Mouse (Mus musculus): ENCODE measurements at regions not wholly inside any gene's neighbourhood (a gene's known extent, or its start where the extent isn't known, plus 50 kb on each side); places are given as distances from the start of the nearest gene placed in this dataset.

DNA sequence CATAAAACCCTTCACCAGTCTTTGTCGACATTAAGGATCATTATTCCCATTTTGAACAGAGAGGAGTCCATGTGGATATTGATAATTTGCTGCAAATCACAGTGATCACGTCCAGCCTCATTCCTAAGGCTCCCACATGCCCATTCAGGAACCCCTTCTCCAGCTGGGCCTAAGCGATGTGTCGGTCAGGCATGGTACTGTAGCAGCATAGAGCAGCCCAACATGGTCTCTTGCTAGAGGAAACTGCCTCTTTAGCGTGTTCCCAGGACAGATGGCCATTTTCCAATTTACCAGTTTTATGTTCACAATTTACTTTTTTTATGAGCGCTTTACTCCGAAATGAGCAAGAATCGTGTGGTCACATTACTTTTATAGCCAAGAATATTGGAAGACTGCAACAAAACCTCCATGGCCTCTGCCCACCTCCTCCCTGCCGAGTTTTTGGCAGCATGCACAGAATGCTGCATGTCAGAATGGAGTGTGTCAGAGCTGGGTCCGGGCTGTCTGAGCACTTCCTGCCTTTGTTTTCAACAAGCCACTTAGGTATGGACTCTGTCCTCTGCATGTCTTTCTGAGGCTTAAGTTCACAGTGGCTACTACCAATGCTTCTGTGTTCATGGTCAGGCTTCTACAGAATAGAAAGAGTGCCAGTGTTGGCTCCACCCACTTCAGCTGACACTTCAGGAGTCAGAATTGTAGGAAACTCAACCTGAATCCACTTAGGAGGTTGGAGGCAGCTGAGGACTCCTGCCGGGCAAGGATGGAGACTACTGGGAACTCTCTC, 419.6 kb upstream of the Gm10131 start:
- ATAC-seq (ENCODE audit: low FRiP score, low TSS enrichment): 0 out of 2 replicates have a peak, but pooled peaks have one; percentile 32
- no peak overlapping the region for H3K9ac ChIP-seq (ENCODE audit: low read depth, low read length)
- H3K4me2 ChIP-seq (replicated peaks; ENCODE audit: low read depth, low read length): no peak overlapping the region
- 73% methylated on average over 11 of the region's 11 CpGs for WGBS
- no peaks in the 10 kb centered on the region for H3K9me3 ChIP-seq (ENCODE audit: control insufficient read depth, low read length)
- H3K27ac ChIP-seq (ENCODE audit: low read depth, low read length): no peak overlapping the region
- no peaks in the 10 kb centered on the region for H3K4me1 ChIP-seq (ENCODE audit: control insufficient read depth, insufficient read depth, low read length)
- H3K4me3 ChIP-seq (ENCODE audit: low read length): no peak overlapping the region
- no peaks in the 10 kb centered on the region for H3K27me3 ChIP-seq (ENCODE audit: control insufficient read depth, insufficient read depth, low read length)
- no peaks in the 10 kb centered on the region for H3K36me3 ChIP-seq (ENCODE audit: control insufficient read depth, insufficient read depth, low read length)

- H3K4me1 ChIP-seq (ENCODE audit: control insufficient read depth, insufficient read depth, low read length): no peaks in the 10 kb centered on the region
- H3K9me3 ChIP-seq (ENCODE audit: control insufficient read depth, low read length): no peaks in the 10 kb centered on the region
- ATAC-seq (ENCODE audit: low FRiP score, low TSS enrichment): no peak
- H3K27ac ChIP-seq (ENCODE audit: low read depth, low read length): no peak overlapping the region
- no peak overlapping the region for H3K9ac ChIP-seq (ENCODE audit: low read depth, low read length)
- H3K4me3 ChIP-seq (ENCODE audit: low read length): no peak overlapping the region
- H3K36me3 ChIP-seq (ENCODE audit: control insufficient read depth, insufficient read depth, low read length): no peaks in the 10 kb centered on the region
- H3K27me3 ChIP-seq (ENCODE audit: control insufficient read depth, insufficient read depth, low read length): no peaks in the 10 kb centered on the region
- 33% methylated on average over 5 of the region's 5 CpGs for WGBS
- no peak overlapping the region for H3K4me2 ChIP-seq (replicated peaks; ENCODE audit: low read depth, low read length)
Measured at GRCm38 (mm10) chr8:34530046-34530445, 418.5 kb upstream of the Gm10131 start.

DNA sequence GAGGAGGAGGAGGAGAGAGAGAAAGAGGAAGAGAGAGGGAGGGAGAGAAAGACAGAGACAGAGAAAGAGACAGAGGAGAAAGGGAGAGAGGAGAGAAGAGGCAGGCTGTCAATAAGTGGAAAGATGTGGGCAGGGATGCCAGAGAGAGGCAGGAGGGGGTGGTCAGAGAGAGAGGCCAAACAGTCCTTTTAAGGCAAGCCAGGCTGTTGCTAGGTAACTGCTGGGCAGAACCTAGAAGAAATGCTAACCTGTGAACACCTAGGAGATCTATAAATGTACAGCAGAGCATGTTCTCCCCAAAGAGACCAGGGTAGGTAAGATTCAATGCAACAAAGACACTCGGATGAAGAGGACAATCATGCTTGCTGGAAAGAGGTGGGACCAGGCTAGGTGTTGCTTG, 417.9 kb upstream of the Gm10131 start:
- Histone ChIP-seq H3K9ac (ENCODE audit: low read depth, low read length) (no peak overlapping the region), H3K4me2 (replicated peaks; ENCODE audit: low read depth, low read length) (no peak overlapping the region), H3K27me3 (ENCODE audit: control insufficient read depth, insufficient read depth, low read length) (no peaks in the 10 kb centered on the region), H3K9me3 (ENCODE audit: control insufficient read depth, low read length) (no peaks in the 10 kb centered on the region), H3K27ac (ENCODE audit: low read depth, low read length) (no peak overlapping the region), H3K4me1 (ENCODE audit: control insufficient read depth, insufficient read depth, low read length) (no peaks in the 10 kb centered on the region), H3K36me3 (ENCODE audit: control insufficient read depth, insufficient read depth, low read length) (no peaks in the 10 kb centered on the region), H3K4me3 (ENCODE audit: low read length) (no peak overlapping the region)
- whole genome bisulfite sequencing: 100% methylated on average over 1 of the region's 1 CpGs
- ATAC-seq (ENCODE audit: low FRiP score, low TSS enrichment): no peak

DNA sequence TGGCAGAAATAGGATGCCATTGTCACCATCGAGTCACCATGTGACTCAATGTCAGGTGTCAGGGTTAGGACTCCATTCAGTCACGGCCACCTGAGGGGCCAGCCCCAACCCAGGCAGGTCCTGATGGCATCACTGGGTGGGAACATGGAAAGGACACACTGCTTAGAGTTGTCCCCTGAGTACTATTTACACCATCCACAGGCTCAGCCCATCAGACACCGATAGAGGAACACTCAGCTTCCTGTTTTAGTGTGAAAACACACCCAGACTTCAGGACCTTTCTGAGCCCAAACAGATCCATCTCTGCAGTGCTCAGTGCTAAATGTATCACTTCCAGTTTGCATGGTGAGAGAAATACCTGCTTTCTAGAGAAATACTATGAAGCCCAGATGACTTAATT, 416.7 kb upstream of the Gm10131 start:
- Histone ChIP-seq H3K9me3 (ENCODE audit: control insufficient read depth, low read length) (no peaks in the 10 kb centered on the region), H3K9ac (ENCODE audit: low read depth, low read length) (no peak overlapping the region), H3K27ac (ENCODE audit: low read depth, low read length) (no peak overlapping the region), H3K4me1 (ENCODE audit: control insufficient read depth, insufficient read depth, low read length) (no peaks in the 10 kb centered on the region), H3K36me3 (ENCODE audit: control insufficient read depth, insufficient read depth, low read length) (no peaks in the 10 kb centered on the region), H3K4me3 (ENCODE audit: low read length) (no peak overlapping the region), H3K4me2 (replicated peaks; ENCODE audit: low read depth, low read length) (no peak overlapping the region), H3K27me3 (ENCODE audit: control insufficient read depth, insufficient read depth, low read length) (no peaks in the 10 kb centered on the region)
- ATAC-seq (ENCODE audit: low FRiP score, low TSS enrichment): no peak
- WGBS: 84% methylated on average over 3 of the region's 3 CpGs

- no peaks in the 10 kb centered on the region for H3K36me3 ChIP-seq (ENCODE audit: control insufficient read depth, insufficient read depth, low read length)
- WGBS: 56% methylated on average over 4 of the region's 4 CpGs
Measured at GRCm38 (mm10) chr8:34525231-34525630, 413.7 kb upstream of the Gm10131 start.

GRCm38 (mm10) chr8:34523849-34524248, 412.3 kb upstream of the Gm10131 start:
- ATAC-seq (ENCODE audit: low FRiP score, low TSS enrichment): no peak
- Histone ChIP-seq H3K9me3 (ENCODE audit: control insufficient read depth, low read length) (no peaks in the 10 kb centered on the region), H3K27ac (ENCODE audit: low read depth, low read length) (no peak overlapping the region), H3K4me1 (ENCODE audit: control insufficient read depth, insufficient read depth, low read length) (no peaks in the 10 kb centered on the region), H3K36me3 (ENCODE audit: control insufficient read depth, insufficient read depth, low read length) (no peaks in the 10 kb centered on the region), H3K27me3 (ENCODE audit: control insufficient read depth, insufficient read depth, low read length) (no peaks in the 10 kb centered on the region), H3K4me2 (replicated peaks; ENCODE audit: low read depth, low read length) (no peak overlapping the region), H3K9ac (ENCODE audit: low read depth, low read length) (no peak overlapping the region), H3K4me3 (ENCODE audit: low read length) (no peak overlapping the region)
- 76% methylated on average over 3 of the region's 3 CpGs for WGBS

More at GRCm38 (mm10) chr8:34525231-34525630, 413.7 kb upstream of the Gm10131 start:
- no peaks in the 10 kb centered on the region for H3K9me3 ChIP-seq (ENCODE audit: control insufficient read depth, low read length)
- no peaks in the 10 kb centered on the region for H3K27me3 ChIP-seq (ENCODE audit: control insufficient read depth, insufficient read depth, low read length)
- H3K27ac ChIP-seq (ENCODE audit: low read depth, low read length): no peak overlapping the region
- H3K9ac ChIP-seq (ENCODE audit: low read depth, low read length): no peak overlapping the region
- H3K4me3 ChIP-seq (ENCODE audit: low read length): no peak overlapping the region
- no peak overlapping the region for H3K4me2 ChIP-seq (replicated peaks; ENCODE audit: low read depth, low read length)
- no peaks in the 10 kb centered on the region for H3K4me1 ChIP-seq (ENCODE audit: control insufficient read depth, insufficient read depth, low read length)
- no peak for ATAC-seq (ENCODE audit: low FRiP score, low TSS enrichment)

DNA sequence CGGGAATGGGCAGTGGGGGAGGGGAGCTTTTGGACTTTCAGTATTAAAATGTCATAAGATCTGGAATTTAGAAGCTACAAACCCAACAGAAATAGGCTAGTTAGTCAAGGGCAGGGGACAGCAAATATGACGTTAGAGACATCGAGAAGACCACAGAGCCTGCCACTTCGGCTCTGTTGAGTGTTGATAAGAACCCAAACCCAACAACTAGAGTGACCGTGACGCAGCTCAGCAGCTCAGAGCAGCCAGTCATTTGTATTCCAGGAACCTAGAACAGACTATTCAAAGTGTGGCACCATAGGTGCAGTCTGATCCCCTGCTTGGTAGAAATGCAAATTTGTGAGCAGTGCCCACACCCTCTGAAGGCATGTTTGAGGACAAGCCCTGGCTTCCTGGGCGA, 409.8 kb upstream of the Gm10131 start:
- WGBS: 87% methylated on average over 7 of the region's 7 CpGs

DNA sequence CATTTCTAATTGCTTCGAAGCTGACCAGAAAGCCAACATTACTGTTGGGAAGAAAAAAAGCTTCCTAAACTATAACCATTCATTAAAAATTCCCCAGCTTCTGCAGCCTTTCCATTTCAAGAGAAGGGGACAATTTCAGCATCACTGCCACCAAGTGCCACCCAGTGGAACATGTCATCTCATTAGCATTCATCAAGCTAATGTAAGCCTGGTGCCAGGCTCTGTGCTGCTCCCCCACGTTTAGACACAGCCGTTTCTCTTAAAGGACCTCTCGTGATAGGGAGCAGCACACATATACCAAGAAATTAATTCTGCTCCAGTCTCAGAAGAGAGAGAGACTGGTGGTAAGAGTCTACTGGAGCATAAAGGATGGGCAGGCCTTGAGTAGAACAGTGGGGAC, 409.1 kb upstream of the Gm10131 start:
- no peaks in the 10 kb centered on the region; the same call in 1 of the 2 replicates for H3K9me3 ChIP-seq (ENCODE audit: control insufficient read depth, low read length)
- no peak overlapping the region for H3K9ac ChIP-seq (ENCODE audit: low read depth, low read length)
- no peaks in the 10 kb centered on the region for H3K4me1 ChIP-seq (ENCODE audit: control insufficient read depth, insufficient read depth, low read length)
- ATAC-seq (ENCODE audit: low FRiP score, low TSS enrichment): no peak
- no peak overlapping the region for H3K27ac ChIP-seq (ENCODE audit: low read depth, low read length)
- WGBS: 68% methylated on average over 4 of the region's 4 CpGs
- no peak overlapping the region for H3K4me2 ChIP-seq (replicated peaks; ENCODE audit: low read depth, low read length)
- H3K36me3 ChIP-seq (ENCODE audit: control insufficient read depth, insufficient read depth, low read length): no peaks in the 10 kb centered on the region
- H3K27me3 ChIP-seq (ENCODE audit: control insufficient read depth, insufficient read depth, low read length): no peaks in the 10 kb centered on the region
- H3K4me3 ChIP-seq (ENCODE audit: low read length): no peak overlapping the region

More for the DNA sequence above, 409.8 kb upstream of the Gm10131 start:
- H3K36me3 ChIP-seq (ENCODE audit: control insufficient read depth, insufficient read depth, low read length): no peaks in the 10 kb centered on the region
- no peaks in the 10 kb centered on the region for H3K27me3 ChIP-seq (ENCODE audit: control insufficient read depth, insufficient read depth, low read length)
- H3K9me3 ChIP-seq (ENCODE audit: control insufficient read depth, low read length): no peaks in the 10 kb centered on the region
- no peak overlapping the region for H3K4me3 ChIP-seq (ENCODE audit: low read length)
- no peak overlapping the region for H3K9ac ChIP-seq (ENCODE audit: low read depth, low read length)
- H3K4me2 ChIP-seq (replicated peaks; ENCODE audit: low read depth, low read length): no peak overlapping the region
- no peak for ATAC-seq (ENCODE audit: low FRiP score, low TSS enrichment)
- no peak overlapping the region for H3K27ac ChIP-seq (ENCODE audit: low read depth, low read length)
- no peaks in the 10 kb centered on the region for H3K4me1 ChIP-seq (ENCODE audit: control insufficient read depth, insufficient read depth, low read length)

GRCm38 (mm10) chr8:34513459-34514090, 402.0 kb upstream of the Gm10131 start:
- no peaks in the 10 kb centered on the region for H3K4me1 ChIP-seq (ENCODE audit: control insufficient read depth, insufficient read depth, low read length)
- H3K36me3 ChIP-seq (ENCODE audit: control insufficient read depth, insufficient read depth, low read length): no peaks in the 10 kb centered on the region
- no peak overlapping the region for H3K9ac ChIP-seq (ENCODE audit: low read depth, low read length)
- no peak for ATAC-seq (ENCODE audit: low FRiP score, low TSS enrichment)
- H3K4me2 ChIP-seq (replicated peaks; ENCODE audit: low read depth, low read length): no peak overlapping the region
- no peak overlapping the region for H3K27ac ChIP-seq (ENCODE audit: low read depth, low read length)
- H3K9me3 ChIP-seq (ENCODE audit: control insufficient read depth, low read length): peaks cover 3% of the 10 kb centered on the region; the same call in 1 of the 2 replicates
- WGBS: 51% methylated on average over 4 of the region's 4 CpGs
- no peak overlapping the region for H3K4me3 ChIP-seq (ENCODE audit: low read length)
- no peaks in the 10 kb centered on the region for H3K27me3 ChIP-seq (ENCODE audit: control insufficient read depth, insufficient read depth, low read length)
